Mouse (Mus musculus) adrenal gland, postnatal 0 days (tissue): Measurements from ENCODE around the gene Kcnd3. TPM values are rescaled to one million over a fixed set of nuclear protein-coding genes. Genes with fewer than 3 reads are reported as not detected.

Source experiments
- polyA plus RNA-seq: library from polyadenylated mRNA; unstranded; fragments of >200 nt; fragmentation: Nextera tagmentation; extraction: Ambion mirVana; gene quantifications from 2 replicates; pipeline ENCODE4 v1.2.1, GENCODE M21; 2015

The Kcnd3 gene
- 3.3 and 5.3 TPM in 2 replicates for polyA plus RNA-seq

GRCm38 (mm10) chr3:105451627-105452555 is at the start of gene Kcnd3:
Gene Kcnd3 (plus strand): TSS chr3:105452330.

DNA sequence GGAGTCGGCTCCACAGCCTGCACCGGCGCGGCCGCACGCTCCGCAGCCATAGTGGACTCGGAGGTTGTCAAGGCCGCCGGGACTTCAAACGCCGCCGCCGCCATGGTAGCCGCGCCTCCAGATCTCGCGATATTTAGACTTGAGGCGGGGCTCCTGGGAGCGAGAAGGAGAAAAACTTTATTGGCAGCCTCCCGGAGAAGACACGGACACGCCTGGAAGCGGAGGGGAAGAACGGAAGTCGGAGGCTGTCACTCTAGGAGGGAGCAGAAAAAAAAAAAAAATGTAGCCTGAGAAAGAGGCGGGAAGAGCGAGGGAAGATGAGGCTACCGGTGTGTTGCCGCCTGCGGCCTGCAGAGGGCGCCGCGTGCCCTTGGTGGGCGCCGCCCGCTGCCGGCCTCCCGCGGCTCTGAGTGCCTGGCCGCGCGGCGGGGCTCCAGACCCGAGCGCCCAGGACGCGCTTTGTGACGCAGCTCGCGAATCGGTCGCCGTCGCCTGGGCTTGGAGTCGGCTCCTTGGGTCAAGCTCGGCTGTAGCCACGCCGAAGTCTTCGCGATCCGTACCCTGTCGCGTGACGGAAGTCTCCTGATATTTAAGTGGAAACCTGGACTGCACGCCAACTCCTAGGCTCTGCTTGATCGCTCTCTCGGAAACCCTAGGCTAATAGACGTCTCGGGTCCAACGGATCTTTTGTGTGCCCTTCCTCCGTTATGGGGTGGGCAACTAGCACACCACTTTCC is 235.4 kb downstream of the Kcnd3 start, which contains the start of gene Ddx20:
Gene Ddx20 (minus strand): TSS at position 251 of the 737 bp plus-strand sequence.

DNA sequence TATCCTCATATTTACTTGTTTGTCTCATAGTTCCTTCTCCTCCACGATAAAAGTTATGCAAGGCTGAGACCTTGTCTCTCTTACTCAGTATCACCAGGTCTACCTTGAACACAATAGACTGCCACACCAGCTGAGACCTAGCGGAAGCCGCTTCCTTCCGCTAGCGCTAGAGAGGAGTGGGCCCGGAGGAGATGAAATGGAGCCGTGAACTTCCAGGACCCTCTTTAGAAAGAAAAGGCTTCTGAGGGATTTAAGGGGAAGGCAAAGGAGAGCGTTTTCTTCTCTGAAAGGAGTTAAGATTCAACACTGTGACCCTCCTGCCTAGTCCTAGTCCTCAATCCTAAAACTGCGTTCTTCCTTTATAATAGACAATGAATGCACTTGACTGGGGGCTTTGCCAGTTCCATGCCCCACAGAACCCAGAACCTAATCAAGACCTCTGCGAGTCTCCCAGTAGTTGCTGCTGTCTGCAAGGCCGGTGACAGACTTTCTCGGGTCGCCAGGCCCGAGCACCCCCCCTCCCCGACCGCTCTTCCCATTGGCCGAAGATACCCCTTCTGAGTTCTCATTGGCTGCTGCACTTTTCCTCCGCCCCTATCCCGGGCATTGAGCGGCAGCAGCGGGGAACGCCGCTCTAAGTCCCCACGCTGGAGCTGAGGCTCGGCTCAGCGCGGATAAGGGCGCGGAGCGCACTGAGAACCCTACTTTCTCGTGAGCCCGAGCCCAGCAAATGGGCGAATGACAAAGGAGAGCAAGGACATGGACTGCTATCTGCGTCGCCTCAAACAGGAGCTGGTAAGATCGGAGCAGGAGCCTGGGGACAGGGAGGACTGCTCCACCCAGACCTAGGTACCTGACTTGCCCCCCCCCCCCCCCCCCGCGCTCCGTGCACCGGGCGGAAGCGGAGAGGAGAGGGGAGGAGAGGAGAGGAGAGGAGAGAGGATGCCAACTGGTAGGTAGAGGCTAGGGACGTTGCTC is 252.2 kb downstream of the Kcnd3 start, which contains the start of gene Inka2:
Gene Inka2 (plus strand): TSS at position 569 of the 978 bp plus-strand sequence.

Other genes with a start within 250 kb of the Kcnd3 start
- 14.7 and 22.8 TPM in 2 replicates for gene Ddx20, start 235.2 kb downstream of the Kcnd3 start, polyA plus RNA-seq